Mouse (Mus musculus) splenic B cell, adult 2 months (primary cell): ENCODE results near the gene Poc5.

Experiments used
- DNase-seq: peaks from one replicate; pipeline ENCODE4 v3.0.0-alpha.2; 2011; ENCODE audit warnings: low read depth, low spot score
- H3K27me3 ChIP-seq: 2 replicates; pipeline ENCODE4 v1.6.1; 2012; ENCODE audit warnings: mild to moderate bottlenecking, low read length, moderate library complexity, mixed read lengths; ENCODE audit not compliant: control insufficient read depth, poor library complexity, insufficient read depth, severe bottlenecking
- H3K36me3 ChIP-seq: 2 replicates; pipeline ENCODE4 v1.6.1; 2012; ENCODE audit warnings: mild to moderate bottlenecking, low read length, moderate library complexity, mixed read lengths; ENCODE audit not compliant: control insufficient read depth, poor library complexity, insufficient read depth, severe bottlenecking

Gene Poc5

GRCm38 (mm10) chr13:96388042-96388888 is at the start of gene Poc5:
Poc5 (plus strand) TSS chr13:96388294.
- DNase-seq, result peak; percentile 98
- H3K36me3 ChIP-seq, result peaks cover 2% of the 10 kb centered on the region; the same call in 1 of the 2 replicates
- H3K27me3 ChIP-seq, result no peaks in the 10 kb centered on the region

- DNase-seq, result no peak
- Histone ChIP-seq H3K27me3 (no peaks in the 10 kb centered on the region), H3K36me3 (no peaks in the 10 kb centered on the region)
Observed at GRCm38 (mm10) chr13:96341461-96341860, 46.6 kb upstream of the Poc5 start.

- H3K36me3 ChIP-seq, result no peaks in the 10 kb centered on the region
- no peak for DNase-seq
- no peaks in the 10 kb centered on the region for H3K27me3 ChIP-seq
Observed at GRCm38 (mm10) chr13:96344778-96345177, 43.3 kb upstream of the Poc5 start.

DNA sequence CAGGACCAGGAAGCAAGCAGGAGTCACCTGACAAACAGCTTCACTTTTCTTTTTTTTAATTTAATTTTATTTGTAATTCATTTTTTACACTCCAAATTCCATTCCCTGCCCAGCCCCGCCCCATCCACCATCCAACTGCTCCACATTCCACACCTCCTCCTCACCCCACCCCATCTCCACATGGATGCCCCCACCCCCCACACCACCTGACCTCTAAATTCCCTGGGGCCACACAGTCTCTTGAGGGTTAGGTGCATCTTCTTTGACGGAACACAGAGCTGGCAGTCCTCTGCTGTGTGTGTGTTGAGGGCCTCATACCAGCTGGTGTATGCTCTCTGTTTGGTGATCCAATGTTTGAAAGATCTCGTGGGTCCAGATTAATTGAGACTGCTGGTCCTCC is 41.5 kb upstream of the Poc5 start:
- Histone ChIP-seq H3K36me3 (no peaks in the 10 kb centered on the region), H3K27me3 (no peaks in the 10 kb centered on the region)
- DNase-seq, result no peak

DNA sequence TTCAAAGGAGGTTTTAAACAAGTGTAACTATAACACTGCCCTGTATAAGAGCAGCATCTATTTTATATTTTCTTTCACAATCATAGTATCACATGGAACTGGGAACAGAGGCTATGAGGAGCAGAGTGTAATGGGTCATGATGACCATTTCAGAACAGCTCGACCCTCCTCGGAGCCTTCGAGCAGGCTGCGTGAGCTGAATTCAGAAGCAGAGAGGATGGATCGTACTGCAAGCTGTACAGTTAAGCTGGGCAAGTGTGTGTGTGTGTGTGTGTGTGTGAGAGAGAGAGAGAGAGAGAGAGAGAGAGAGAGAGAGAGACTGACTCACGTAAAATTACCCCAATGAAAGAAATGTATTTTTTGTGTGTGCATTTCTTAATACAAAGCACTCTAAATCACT is 37.9 kb upstream of the Poc5 start:
- Histone ChIP-seq H3K27me3 (no peaks in the 10 kb centered on the region), H3K36me3 (no peaks in the 10 kb centered on the region)
- DNase-seq, result no peak

GRCm38 (mm10) chr13:96351264-96351663 is 36.8 kb upstream of the Poc5 start:
- no peaks in the 10 kb centered on the region for H3K27me3 ChIP-seq
- no peak for DNase-seq
- no peaks in the 10 kb centered on the region for H3K36me3 ChIP-seq

GRCm38 (mm10) chr13:96375519-96375918 is 12.6 kb upstream of the Poc5 start:
- Histone ChIP-seq H3K27me3 (no peaks in the 10 kb centered on the region), H3K36me3 (no peaks in the 10 kb centered on the region)
- peak; percentile 42 for DNase-seq

DNA sequence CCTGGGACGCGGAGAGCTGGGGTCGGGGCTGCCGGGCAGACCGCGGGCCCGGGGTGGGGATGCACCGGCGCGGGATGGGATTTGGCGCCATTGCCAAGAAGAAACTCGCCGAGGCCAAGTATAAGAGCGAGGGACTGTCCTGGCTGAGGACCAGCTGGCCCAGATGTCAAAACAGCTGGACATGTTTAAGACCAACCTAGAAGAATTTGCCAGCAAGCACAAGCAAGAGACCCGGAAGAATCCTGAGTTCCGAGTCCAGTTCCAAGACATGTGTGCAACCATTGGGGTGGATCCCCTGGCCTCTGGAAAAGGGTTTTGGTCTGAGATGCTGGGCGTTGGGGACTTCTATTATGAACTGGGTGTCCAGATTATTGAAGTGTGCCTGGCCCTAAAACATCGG is 11.2 kb upstream of the Poc5 start:
- no peak for DNase-seq
- H3K27me3 ChIP-seq, result no peaks in the 10 kb centered on the region
- no peaks in the 10 kb centered on the region for H3K36me3 ChIP-seq

DNA sequence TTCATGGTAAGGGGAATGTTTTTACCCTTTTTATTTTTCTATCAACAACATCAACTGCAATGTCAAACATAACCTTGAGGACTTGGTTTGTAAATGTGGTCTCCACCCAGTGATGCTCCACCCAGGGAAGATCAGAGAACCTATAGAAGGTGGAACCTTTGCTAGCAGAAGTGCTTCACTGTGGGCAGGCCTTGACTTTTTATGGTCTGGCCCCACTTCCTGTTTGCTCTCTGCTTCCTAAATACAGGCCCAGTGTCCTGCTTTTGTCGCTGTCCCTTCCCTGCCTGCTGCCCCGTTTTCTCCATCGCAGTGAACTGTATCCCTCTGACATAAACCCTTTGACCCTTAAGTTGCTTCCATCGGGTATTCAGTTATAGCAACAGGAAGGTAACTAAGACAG is 10.2 kb upstream of the Poc5 start:
- no peaks in the 10 kb centered on the region for H3K27me3 ChIP-seq
- DNase-seq, result no peak
- no peaks in the 10 kb centered on the region for H3K36me3 ChIP-seq

DNA sequence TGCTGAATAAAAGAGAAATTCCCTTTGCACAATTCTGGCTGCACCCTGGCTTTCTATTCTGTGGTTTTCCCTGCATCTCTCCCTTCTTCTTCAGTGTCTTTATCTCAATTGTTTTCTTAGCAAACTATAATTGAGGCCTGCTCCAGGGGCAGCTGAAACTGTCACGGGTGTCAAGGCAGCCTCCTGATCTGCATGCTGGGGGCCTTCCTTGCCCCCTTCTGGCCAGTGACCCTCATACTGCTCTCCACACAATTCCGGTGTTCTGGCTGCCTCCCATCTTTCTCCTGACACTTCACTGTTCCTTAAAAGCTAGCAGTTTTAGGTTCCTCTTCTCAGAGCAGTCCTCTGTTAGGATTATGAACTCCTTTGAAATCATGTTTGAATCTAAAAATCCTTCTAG is 1.2 kb downstream of the Poc5 start:
- no peaks in the 10 kb centered on the region for H3K27me3 ChIP-seq
- peaks cover 6% of the 10 kb centered on the region; the same call in 1 of the 2 replicates for H3K36me3 ChIP-seq
- DNase-seq, result no peak

GRCm38 (mm10) chr13:96401251-96401650 is 13.2 kb downstream of the Poc5 start:
- no peak for DNase-seq
- peaks cover 31% of the 10 kb centered on the region for H3K36me3 ChIP-seq

GRCm38 (mm10) chr13:96405518-96405917 is 17.4 kb downstream of the Poc5 start:
- Histone ChIP-seq H3K36me3 (peaks cover 18% of the 10 kb centered on the region), H3K27me3 (no peaks in the 10 kb centered on the region)
- DNase-seq, result no peak

More at GRCm38 (mm10) chr13:96401251-96401650, 13.2 kb downstream of the Poc5 start:
- H3K27me3 ChIP-seq, result no peaks in the 10 kb centered on the region

GRCm38 (mm10) chr13:96407040-96407439 is 18.9 kb downstream of the Poc5 start:
- DNase-seq, result peak; percentile 38
- H3K36me3 ChIP-seq, result peaks cover 20% of the 10 kb centered on the region
- no peaks in the 10 kb centered on the region for H3K27me3 ChIP-seq

GRCm38 (mm10) chr13:96408786-96409185 is 20.7 kb downstream of the Poc5 start:
- H3K27me3 ChIP-seq, result no peaks in the 10 kb centered on the region
- DNase-seq, result no peak
- peaks cover 16% of the 10 kb centered on the region for H3K36me3 ChIP-seq

GRCm38 (mm10) chr13:96414384-96414783 is 26.3 kb downstream of the Poc5 start:
- peaks cover 30% of the 10 kb centered on the region for H3K36me3 ChIP-seq
- no peaks in the 10 kb centered on the region for H3K27me3 ChIP-seq
- DNase-seq, result no peak

DNA sequence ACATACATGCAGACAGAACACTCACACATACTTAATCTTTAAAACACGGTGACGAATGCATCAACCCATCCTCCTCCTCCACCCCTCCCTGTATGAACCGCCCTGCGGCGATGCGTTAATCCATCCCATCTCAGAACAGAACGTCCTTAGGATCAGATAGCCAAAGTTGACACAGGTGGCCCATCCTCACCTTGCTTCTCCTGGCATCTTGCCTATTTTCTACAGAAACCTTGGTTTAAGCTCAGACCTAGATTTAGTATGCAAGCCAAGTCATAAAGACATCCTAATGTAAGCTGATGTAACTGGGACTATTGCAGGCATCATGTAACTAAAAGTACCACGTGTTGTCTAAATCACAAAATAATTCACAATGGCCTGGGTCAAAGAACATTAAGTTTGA is 28.3 kb downstream of the Poc5 start:
- Histone ChIP-seq H3K36me3 (peaks cover 21% of the 10 kb centered on the region), H3K27me3 (no peaks in the 10 kb centered on the region)
- DNase-seq, result no peak
